Mouse (Mus musculus): ENCODE data around the gene Wnt5b.

- peak; percentile 41 for TF ChIP-seq POLR2A (IDR thresholded peaks at IDR 0.05; ENCODE audit: low read depth, low read length)
- no peak for TF ChIP-seq CTCF (IDR thresholded peaks at IDR 0.05; ENCODE audit: borderline replicate concordance, insufficient read depth, low read length)
These were observed 65.4 kb downstream of the Wnt5b start for GRCm38 (mm10) chr6:119478560-119479342.

Data from embryonic fibroblast, embryonic 13.5 days (primary cell).